Mouse (Mus musculus) heart, postnatal 10 days (tissue): ENCODE results near the gene Lypd4. TPM values are rescaled to one million over a fixed set of nuclear protein-coding genes. Genes with fewer than 3 reads are reported as not detected.
"Not testable (repeated sequence)": the region's sequence is repeated elsewhere in the genome, so short reads cannot be mapped to it uniquely, and the experiment has no call there.

Experiments
- DNase-seq, 2 experiments: peaks; one replicate each; pipeline ENCODE4 v3.0.0; 2021
- intact Hi-C: fragments of 180-260 bp; cut with DNase I; formaldehyde crosslinking; loops from one replicate; pipeline ENCODE4 v1.15.1; 2025
- total RNA-seq, 2 experiments: library from RNA; stranded (reverse); gene quantifications; 2 replicates each; pipeline ENCODE4 v1.2.3; 2021

Lypd4 gene
- total RNA-seq, 2 experiments from 2014 or later = not detected

- intact Hi-C loops = no loop called here
- DNase-seq = no peak
Observed at GRCm38 (mm10) chr7:24852557-24853232, 17.0 kb downstream of the Lypd4 start.

- DNase-seq = no peak
- intact Hi-C loops = no loop called here
Observed at GRCm38 (mm10) chr7:24851596-24852325, 18.0 kb downstream of the Lypd4 start.

GRCm38 (mm10) chr7:24850899-24851303, 18.8 kb downstream of the Lypd4 start:
- intact Hi-C loops = no loop called here

GRCm38 (mm10) chr7:24850162-24850561, 19.6 kb downstream of the Lypd4 start:
- DNase-seq = no peak
- intact Hi-C loops = no loop called here

More at GRCm38 (mm10) chr7:24850899-24851303, 18.8 kb downstream of the Lypd4 start:
- no peak for DNase-seq

GRCm38 (mm10) chr7:24846576-24846975, 23.2 kb downstream of the Lypd4 start:
- DNase-seq, intact Hi-C loops: not testable (repeated sequence)

- no peak for DNase-seq
- intact Hi-C loops = no loop called here
Observed at GRCm38 (mm10) chr7:24845713-24846112, 24.0 kb downstream of the Lypd4 start.

- intact Hi-C loops = no loop called here
- DNase-seq = no peak
Observed at GRCm38 (mm10) chr7:24845181-24845580, 24.6 kb downstream of the Lypd4 start.

GRCm38 (mm10) chr7:24844144-24844543, 25.6 kb downstream of the Lypd4 start:
- no peak for DNase-seq
- intact Hi-C loops = no loop called here

- no peak for DNase-seq
- intact Hi-C loops = no loop called here
Observed at GRCm38 (mm10) chr7:24841009-24841408, 28.7 kb downstream of the Lypd4 start.

GRCm38 (mm10) chr7:24840331-24840730, 29.4 kb downstream of the Lypd4 start:
- DNase-seq = no peak
- intact Hi-C loops = no loop called here

- no peak for DNase-seq
- intact Hi-C loops = loop anchor here (5.0 kb wide), 1 partner anchor 738 kb away; no protein-coding TSS in a partner anchor
Observed at GRCm38 (mm10) chr7:24839410-24839808, 30.3 kb downstream of the Lypd4 start.

- not testable (repeated sequence) for DNase-seq
- intact Hi-C loops = loop anchor here (5.0 kb wide), 1 partner anchor 738 kb away; no protein-coding TSS in a partner anchor
Observed at GRCm38 (mm10) chr7:24838732-24839409, 30.9 kb downstream of the Lypd4 start.

- DNase-seq = no peak
- intact Hi-C loops = no loop called here
Observed at GRCm38 (mm10) chr7:24827181-24827580, 42.6 kb downstream of the Lypd4 start.

GRCm38 (mm10) chr7:24824452-24824851, 45.3 kb downstream of the Lypd4 start:
- intact Hi-C loops = no loop called here
- DNase-seq = no peak

- intact Hi-C loops = loop anchor here (5.0 kb wide), 2 partner anchors 50 to 150 kb away; partner anchors contain the start of gene Lypd4
Observed at GRCm38 (mm10) chr7:24817502-24817901, 52.2 kb downstream of the Lypd4 start.

More at GRCm38 (mm10) chr7:24817502-24817901, 52.2 kb downstream of the Lypd4 start:
- peak; percentile 58 to 77 for DNase-seq

Other genes starting within 250 kb of the Lypd4 start
- not detected for gene Lypd3, start 233.4 kb downstream of the Lypd4 start, total RNA-seq
- not detected for gene Tex101, start 193.3 kb downstream of the Lypd4 start, total RNA-seq
- gene BC049730, start 160.7 kb downstream of the Lypd4 start, total RNA-seq = not detected
- not detected for gene Gm4763, start 143.0 kb downstream of the Lypd4 start, total RNA-seq
- under 1 TPM in 1 of 2 experiments, not detected in 1; 0.14 TPM for gene Cd177, start 109.6 kb downstream of the Lypd4 start, total RNA-seq
- gene Ceacam10, start 92.7 kb downstream of the Lypd4 start, total RNA-seq = not detected
- gene Gm9844, start 7.7 kb downstream of the Lypd4 start, total RNA-seq = 1 to 10 TPM in 1 of 2 experiments, not detected in 1; 2.3 TPM
- gene Dmrtc2, start 116 bp upstream of the Lypd4 start, total RNA-seq = not detected
- gene Rps19, start 14.4 kb upstream of the Lypd4 start, total RNA-seq = 100 to 1,000 TPM; 752 to 777 TPM
- gene Cd79a, start 27.4 kb upstream of the Lypd4 start, total RNA-seq = 1 to 10 TPM; 1.3 to 1.8 TPM
- 10 to 100 TPM; 75.3 to 87.0 TPM for gene Arhgef1, start 33.0 kb upstream of the Lypd4 start, total RNA-seq
- not detected for gene Gm4881, start 74.6 kb upstream of the Lypd4 start, total RNA-seq
- gene Rabac1, start 102.8 kb upstream of the Lypd4 start, total RNA-seq = 100 to 1,000 TPM; 292 to 300 TPM
- gene Atp1a3, start 136.0 kb upstream of the Lypd4 start, total RNA-seq = under 1 TPM; 0.43 to 0.72 TPM
- gene Grik5, start 202.4 kb upstream of the Lypd4 start, total RNA-seq = 1 to 10 TPM; 9.0 to 9.5 TPM
- gene Zfp574, start 202.6 kb upstream of the Lypd4 start, total RNA-seq = 10 to 100 TPM; 12.1 to 13.6 TPM